Mouse (Mus musculus) erythroid progenitor cell, adult 5-6 weeks (primary cell): ENCODE data around the gene Sin3a. TPM values are rescaled to one million over a fixed set of nuclear protein-coding genes. Genes with fewer than 3 reads are reported as not detected.

Experiments
- ATAC-seq: replicated peaks from 2 replicates; pipeline ENCODE4 v1.8.0; 2016; ENCODE audit warnings: moderate number of reproducible peaks, mild to moderate bottlenecking, moderate TSS enrichment, inconsistent platforms; ENCODE audit not compliant: poor library complexity, low FRiP score, severe bottlenecking
- total RNA-seq, 2 experiments: library from RNA; stranded (forward) in 1 of 2; stranded (reverse) in 1 of 2; fragments of 150-400 nt in 1 of 2; fragments of 186-747, 209-891 nt in 1 of 2; gene quantifications; 2 replicates each; pipeline versions ENCODE4 v1.2.3 to v1.2.4; 2015 to 2017; ENCODE audit warnings: low replicate concordance in 2 of 2

The Sin3a gene
- total RNA-seq, 2 experiments from 2014 or later = 59.9 to 71.7 TPM

DNA sequence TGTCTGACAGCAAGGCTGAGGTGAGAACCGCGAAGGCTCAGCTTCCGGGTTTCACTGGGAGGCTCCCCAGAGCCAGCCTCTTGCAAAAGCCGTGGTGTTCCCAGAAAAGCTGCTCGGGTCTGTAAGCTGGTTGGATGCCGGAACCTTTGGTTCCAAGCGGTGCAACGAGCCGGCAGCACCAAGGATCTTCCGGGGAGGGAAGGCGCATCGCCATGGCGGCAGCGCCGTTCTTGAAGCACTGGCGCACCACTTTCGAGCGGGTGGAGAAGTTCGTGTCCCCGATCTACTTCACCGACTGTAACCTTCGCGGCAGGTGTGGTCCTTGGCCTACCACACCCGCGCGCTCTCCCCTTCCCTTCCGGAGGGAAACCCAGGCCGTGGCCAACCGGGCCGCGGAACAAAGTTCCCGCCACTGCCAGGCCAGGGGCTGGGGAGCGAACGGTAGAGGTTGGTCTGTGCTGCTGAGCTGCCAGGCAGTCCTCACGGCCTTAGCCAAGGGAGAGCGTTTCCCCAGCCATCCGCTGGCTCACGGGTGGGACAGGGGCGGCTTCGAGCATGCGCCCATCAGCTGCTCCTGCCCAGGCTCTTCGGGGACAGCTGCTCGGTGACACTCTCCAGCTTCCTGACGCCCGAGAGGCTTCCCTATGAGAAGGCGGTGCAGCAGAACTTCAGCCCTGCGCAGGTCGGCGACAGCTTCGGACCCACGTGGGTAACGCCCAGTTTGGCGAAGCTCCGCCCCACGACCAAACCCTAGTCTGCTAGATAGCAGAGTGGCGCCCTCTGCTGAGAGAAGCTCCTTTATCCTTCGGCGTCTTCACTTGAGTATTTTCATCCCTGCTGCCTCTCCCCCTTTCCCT, 59.0 kb downstream of the Sin3a start, which contains the start of gene Man2c1:
Gene Man2c1 (plus strand): TSS at position 114 of the 857 bp plus-strand sequence.
- peak; percentile 87 for ATAC-seq

DNA sequence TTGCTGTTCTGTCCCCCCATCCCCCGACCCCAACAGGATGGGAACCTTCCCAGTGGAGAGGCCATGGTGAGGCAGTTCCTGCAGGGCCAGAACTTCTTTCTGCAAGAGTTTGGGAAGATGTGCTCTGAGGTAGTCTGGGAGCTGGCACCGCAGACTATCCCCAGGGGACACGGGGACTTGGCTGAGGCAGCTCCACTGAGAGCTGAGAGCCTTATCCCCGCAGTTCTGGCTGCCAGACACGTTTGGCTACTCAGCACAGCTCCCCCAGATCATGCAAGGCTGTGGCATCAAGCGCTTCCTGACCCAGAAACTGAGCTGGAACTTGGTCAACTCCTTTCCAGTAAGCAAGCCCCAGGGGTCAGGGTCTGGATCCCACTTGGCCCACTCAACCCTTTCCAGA, 65.4 kb downstream of the Sin3a start:
- no peak for ATAC-seq

DNA sequence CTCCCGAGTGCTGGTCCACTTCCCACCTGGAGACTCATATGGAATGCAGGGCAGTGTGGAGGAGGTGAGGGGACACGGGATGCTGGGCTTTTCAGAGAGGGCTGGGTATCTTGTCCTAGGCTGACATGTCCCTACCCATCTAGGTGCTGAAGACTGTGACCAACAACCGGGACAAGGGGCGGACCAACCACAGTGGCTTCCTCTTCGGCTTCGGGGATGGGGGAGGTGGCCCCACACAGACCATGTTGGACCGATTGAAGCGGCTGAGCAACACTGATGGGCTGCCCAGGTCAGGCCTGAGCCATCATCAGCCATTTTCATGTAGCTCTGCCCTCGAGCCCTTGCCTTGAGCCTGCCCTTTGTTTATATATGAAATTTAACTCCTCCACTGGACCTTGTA, 65.9 kb downstream of the Sin3a start:
- ATAC-seq = no peak

DNA sequence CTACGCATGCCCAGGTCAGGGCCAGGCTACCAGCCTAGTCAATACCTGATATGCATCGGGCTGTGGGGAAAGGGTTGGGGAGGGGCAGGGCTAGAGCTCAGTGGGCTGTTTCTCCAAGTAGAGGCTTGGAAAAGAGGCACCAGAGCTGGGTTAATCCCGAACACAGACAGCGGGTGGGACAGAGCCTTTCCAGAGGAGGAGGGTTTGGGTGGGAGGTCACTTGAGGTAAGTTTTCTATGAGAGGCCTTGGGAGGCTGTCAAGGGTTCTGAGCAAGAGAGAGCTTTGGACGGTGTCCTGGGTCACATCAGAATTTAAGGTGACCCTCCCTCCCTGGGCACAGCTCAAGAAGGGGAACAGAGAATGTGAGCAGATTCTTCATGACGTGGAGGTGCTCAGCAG, 66.7 kb downstream of the Sin3a start:
- ATAC-seq = no peak

DNA sequence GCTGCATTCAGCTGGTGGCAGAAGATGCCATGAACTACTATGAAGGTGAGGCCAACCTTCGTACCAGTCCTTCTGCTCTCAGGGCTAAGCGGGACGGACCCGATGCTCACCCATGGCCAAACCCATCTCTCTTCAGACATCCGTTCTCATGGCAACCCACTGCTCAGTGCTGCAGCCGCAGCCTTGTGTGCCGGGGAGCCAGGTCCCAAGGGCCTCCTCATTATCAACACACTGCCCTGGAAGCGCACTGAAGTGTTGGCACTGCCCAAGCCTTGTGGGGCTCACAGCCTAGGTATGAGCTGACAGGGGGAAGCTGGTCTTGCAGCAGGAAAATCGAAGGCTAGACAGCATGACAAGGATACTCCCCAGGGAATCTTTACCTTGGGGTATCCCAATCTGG, 67.3 kb downstream of the Sin3a start:
- no peak for ATAC-seq

DNA sequence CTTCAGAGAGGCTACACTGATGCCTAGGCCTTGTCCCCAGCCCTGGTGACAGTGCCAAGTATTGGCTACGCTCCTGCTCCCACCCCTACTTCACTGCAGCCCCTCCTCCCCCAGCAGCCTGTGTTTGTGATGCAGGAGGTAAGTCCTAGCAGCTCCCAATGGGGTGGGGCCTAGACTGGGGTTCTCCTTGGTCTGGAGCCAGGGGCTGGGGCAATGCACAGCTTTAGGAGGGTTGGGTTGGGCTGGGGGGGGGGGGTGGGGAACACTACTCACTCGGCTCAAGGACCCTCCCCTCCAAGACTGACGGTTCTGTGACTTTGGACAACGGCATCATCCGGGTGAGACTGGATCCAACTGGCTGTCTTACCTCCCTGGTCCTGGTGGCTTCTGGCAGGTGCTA, 67.7 kb downstream of the Sin3a start:
- ATAC-seq = no peak

DNA sequence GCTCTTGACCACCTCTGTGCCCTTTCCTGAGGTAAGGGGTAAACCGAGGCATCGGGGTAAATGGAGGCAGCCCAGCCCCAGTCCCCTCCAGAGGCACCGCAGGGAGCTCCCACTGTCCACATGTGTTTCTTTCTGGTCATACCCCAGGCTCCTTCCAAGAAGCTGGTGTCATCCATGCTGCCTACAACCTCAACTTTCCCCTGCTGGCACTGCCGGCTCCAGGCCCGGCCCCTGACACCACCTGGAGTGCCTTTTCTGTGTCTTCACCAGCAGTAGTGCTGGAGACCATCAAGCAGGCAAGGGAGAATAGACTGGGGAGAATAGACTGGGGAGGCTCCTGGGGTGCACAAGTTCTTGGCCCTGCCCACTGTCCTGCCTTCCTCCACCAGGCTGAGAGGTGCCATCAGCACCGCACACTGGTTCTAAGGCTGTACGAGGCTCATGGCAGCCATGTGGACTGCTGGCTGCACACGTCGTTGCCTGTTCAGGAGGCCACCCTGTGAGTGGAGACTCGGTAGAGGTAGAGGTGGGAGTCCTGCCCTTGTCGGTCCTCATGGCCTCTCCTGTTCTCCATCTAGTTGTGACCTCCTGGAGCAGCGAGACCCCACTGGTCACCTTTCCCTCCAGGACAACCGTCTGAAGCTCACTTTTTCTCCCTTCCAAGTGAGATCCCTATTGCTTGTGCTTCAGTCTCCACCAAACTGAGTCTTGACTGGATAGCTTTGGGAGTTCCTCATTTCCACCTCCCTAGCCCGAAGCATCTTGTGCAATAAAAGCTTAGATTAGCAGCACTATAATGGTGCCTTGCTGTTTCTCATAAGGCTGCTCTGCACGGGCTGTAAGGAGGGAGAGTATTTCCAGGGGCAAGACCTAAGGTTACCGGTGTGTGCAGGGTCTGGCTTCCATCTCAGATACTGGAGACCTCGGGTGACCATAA, 69.8 kb downstream of the Sin3a start:
- no peak for ATAC-seq

DNA sequence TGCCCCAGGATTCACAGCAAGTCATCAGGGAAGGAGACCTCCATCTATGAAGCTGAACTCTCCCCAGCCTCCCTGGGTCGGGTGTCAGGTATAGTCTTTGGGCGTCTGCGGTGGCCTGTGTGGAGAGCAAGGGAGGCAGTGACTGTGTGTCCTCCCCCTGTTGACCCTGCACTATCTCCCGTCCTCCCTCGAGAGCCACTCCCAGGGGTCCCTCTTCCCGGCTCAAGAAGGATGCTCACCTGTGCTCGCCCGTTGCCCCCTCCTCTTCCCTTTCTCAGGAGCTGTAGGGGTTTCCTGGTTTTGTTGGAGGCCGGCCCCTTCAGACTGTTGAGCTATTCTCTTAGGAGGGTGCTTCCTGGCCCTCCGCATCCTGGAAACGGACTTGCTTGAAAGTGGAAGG, 71.4 kb downstream of the Sin3a start:
- no peak for ATAC-seq

DNA sequence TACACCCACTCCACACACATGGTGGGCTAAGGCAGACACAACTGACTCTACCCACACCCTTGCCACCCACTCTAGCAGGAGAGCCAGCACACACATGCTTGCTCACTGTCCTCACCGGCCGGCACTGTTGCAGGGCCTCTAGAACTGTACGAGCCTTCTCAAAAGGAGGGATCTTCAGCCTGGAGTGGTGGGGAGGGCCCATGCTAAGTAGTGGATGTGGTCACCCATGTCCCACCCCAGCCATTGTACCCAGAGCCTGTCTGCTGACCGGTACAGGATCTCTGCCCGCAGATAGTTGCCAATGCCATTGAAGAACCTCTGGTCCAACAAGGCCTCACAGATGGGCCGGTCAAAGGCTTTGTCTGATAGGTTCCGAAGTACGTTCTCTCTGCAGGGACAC, 73.0 kb downstream of the Sin3a start:
- ATAC-seq = no peak

DNA sequence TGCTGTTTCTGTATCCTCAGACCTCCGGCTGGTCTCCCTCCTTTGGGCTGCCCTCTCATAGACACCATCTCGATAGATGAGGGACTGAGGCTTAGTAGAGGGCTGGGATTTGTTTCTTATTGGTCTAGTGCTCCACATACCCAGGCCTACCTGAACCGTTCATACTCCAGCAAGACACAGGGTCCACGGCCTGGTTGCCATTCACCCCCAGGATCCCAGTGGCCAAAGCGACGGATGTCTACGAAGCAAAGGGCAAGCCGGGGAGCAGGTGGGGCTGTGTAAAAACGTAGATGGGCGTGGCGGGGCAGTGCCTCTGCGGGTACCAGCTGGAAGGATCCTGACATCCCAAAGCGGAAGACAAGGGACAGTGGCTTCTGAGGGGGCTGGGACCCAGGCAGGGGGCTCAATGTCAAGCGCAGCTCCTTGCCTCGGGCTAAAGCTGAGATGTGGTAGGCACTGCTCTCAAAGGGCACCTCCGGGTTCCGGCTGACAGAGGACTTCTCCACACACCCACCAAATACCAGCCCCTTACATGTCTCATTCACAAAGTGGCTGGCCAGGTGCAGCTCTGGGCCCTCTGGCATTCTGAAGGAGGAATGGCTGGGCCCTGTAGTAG, 74.7 kb downstream of the Sin3a start:
- no peak for ATAC-seq

DNA sequence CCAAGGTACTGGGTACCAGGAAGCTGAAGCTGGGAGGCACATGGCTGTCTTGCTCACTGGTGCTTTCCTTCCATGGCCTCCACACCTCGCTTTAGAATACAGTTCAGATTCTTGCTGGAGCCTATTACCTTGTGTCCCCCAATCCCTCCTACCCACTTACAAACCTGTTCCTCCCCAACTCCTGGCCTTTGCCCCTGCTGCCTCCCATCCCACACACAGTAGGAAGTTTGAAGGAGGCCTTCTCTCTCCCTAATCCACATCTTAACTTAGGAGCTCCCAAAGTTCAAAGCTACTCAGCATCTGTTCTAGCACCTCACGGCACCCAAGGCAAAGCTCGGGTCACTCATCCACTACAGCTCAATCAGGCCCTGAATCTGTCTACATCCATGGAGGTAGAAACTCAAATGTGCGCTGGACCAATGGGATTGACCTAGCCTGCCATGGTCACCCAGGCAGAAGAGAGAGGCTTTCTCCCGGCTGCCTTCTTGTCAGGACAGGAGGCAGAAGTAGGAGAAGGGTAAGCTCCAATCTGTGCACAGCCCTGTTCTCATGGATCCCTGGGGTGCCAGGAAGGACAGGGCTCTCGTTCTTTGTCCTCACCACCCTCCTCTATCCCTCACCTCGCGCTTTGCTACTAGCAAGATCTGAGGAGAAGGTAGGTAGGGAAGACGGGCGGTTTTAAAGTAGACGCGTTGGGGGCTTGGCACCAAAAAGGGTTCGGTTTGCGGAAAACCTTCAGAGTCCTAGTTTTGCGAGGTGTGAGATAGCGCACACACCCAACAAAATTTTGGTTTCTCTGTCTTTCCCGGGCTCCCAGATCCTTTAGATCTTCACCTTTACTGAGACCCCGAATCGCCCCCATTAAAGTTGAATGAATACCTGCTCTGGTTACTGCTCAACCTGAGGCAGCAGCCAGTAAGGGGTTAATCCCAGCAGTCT, 75.6 kb downstream of the Sin3a start:
- ATAC-seq = 0 out of 2 replicates have a peak, but pooled peaks have one; percentile 1

DNA sequence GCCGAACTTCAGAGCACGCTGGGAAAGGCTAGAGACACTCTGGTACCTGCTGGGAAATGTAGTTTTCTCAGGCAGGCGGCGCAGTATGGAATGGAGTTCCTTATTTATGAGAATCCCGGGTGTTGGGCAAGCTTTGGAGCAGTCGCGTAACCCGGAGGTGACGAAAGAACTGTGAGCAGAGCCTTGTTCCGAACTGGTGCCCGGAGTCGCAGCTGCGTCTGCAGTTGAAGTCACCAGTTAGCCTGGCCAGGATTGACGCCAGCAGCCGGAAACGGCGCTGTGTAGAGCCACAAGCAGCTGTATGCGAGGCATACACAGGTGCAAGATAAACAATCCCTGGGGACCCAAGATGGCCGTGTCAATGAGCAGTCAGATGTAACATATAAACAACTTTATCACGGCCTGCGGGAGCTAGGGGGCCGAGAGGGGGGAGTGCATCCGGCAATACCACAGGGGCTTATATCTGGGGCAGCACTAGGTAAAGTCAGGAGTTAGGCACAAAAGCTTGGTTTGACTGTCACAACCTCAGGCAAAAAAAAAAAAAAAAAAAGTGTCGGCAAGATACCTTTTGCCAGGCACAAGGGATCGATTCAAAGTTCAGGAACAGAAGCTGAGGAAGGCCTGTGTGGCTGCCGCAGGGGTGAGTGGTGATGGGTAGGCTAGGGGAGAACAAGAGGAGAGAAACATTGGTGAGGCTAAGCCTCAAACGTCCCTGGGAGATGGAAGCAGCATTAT, 76.5 kb downstream of the Sin3a start, which contains the start of gene Neil1:
Gene Neil1 (minus strand): TSS at position 162 of the 735 bp plus-strand sequence.
- peak; percentile 71 for ATAC-seq

DNA sequence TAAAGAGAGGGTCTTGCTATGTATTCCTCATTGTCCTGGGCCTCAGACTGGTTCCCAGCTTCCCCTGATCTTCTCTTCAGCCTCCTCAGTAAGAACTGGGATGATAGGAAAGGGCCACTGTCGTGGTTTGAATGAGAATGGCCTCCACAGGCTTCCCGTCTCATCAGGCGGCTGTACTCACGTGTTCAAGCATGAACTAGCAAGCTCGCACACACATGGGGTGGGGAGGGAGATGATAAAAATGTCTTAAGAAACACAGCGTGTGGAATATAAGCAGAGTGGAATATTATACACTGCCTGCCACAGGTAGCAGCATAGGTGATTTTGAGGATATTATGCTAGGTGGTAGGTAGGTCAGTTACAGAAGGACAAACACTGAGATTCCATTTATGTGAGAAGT, 77.2 kb downstream of the Sin3a start:
- no peak for ATAC-seq

DNA sequence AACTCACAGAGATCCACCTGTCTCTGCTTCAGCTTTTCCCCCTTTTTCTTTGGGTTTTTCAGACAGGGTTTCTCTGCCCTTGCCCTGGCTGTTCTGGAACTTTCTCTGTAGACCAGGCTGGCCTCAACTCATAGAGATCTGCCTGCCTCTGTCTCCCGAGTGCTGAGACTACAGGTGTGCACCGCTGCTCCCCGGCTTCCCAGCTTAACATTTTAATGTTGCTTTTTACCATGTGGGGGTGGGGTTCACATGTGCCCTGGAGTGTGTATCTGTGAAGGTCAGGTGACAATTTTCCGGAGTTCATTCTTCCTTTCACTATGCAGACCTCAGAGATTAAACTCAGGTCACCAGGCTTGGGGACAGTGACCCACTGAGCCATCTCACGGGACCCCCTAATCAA, 78.4 kb downstream of the Sin3a start:
- no peak for ATAC-seq

DNA sequence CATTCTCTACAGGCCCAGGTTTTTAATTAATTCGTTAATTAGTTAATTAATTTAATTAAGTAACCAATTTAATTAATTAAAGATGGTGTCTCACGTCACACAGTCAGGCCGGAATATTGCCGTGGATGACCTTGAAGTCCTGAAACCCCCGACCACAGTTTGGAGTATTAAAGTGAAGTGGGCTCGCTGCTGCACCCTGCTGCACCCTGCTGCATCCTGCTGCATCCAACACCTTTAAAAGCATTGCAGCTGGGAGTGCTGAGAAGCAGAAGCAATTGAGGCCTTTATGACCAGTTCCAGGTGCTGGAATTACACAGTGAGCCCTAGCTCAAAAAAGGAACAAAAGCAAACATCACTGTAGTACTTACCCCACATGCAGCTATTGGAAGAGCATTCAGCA, 80.5 kb downstream of the Sin3a start:
- ATAC-seq = no peak

DNA sequence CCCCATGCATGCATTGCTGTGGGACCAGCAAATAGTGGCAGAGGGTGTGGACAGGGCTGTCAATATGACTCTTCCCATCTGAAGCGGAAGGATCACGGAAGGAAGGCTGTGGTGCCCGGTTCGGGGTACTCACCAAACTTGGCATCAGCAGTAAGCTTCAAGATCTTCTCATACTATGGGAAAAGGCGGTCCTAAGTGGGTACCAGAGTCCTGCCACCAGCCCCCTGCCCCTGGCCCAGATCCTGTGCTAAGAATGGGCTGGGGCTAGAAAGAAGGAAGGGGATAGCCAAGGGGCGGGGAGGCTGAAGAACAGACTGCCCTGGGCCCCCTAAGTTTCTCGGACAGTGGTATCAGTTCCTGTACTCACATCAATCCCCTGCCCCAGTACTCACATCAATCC, 84.5 kb downstream of the Sin3a start:
- ATAC-seq = no peak

DNA sequence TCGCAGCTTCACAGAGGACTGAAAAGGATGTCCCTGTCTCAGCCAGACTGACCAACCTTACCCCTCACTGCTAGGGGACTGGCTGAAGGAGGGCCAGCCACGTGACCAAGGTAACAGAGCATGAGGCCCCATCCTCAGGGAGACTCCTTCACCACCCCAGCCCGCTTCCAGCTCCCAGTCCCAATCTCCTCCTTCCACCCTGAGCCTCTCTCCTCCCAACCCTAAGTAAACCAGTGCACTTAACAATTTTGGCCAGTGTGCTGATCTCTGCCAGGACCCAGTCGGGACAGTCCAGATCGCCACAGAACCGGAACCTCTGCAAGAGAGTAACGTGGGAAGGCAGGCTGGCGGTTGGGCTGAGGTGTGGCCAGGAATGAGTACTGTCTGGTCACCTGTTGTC, 85.0 kb downstream of the Sin3a start:
- ATAC-seq = no peak

DNA sequence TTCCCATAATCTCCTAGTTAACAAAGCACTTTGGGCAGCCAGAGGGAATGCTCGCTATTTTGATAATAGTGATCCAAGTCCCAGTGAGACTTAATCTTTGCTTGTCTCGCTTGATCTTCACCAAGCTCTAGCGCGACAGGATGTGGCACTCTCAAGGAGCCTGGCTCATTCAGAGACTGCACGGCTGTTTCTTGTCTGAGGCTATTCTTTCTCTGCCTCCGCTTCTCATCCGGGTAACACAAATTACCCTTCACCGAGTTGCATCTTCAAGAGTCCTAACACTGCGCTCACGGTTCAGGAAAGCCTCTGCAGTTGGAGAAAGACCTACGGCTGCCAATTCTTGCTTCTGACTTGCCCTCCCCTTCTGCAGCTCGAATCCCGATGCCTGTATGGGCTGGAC, 85.7 kb downstream of the Sin3a start:
- ATAC-seq = no peak
